Mouse (Mus musculus) limb, embryonic 11.5 days (tissue): ENCODE measurements around the gene Tsen2. TPM values are rescaled to one million over a fixed set of nuclear protein-coding genes. Genes with fewer than 3 reads are reported as not detected.

Experiments used
- ATAC-seq: fragments of 200-750 bp; cut with Nextera tagmentation; 2 replicates; pipeline ENCODE4 v1.8.0; 2017; ENCODE audit warnings: low read depth; ENCODE audit not compliant: insufficient number of reproducible peaks, low FRiP score, low TSS enrichment
- DNase-seq: peaks from one replicate; pipeline ENCODE4 v3.0.0-alpha.2; 2015; ENCODE audit warnings: low spot score
- H3K27ac ChIP-seq: fragments of 300-500 bp; sonication (generic); replicated peaks from 2 replicates; pipeline ENCODE4 v1.5.1; 2014; ENCODE audit warnings: low read depth, mild to moderate bottlenecking, low read length
- H3K27me3 ChIP-seq: fragments of 300-500 bp; sonication (generic); 2 replicates; pipeline ENCODE4 v1.6.1; 2014; ENCODE audit warnings: mild to moderate bottlenecking, low read length, mixed read lengths; ENCODE audit not compliant: control insufficient read depth, insufficient read depth
- H3K36me3 ChIP-seq: fragments of 300-500 bp; sonication (generic); 2 replicates; pipeline ENCODE4 v1.6.1; 2014; ENCODE audit warnings: mild to moderate bottlenecking, low read length, moderate library complexity, mixed read lengths; ENCODE audit not compliant: control insufficient read depth, insufficient read depth
- H3K4me1 ChIP-seq: fragments of 300-500 bp; sonication (generic); 2 replicates; pipeline ENCODE4 v1.6.1; 2014; ENCODE audit warnings: low read length, mixed read lengths; ENCODE audit not compliant: control insufficient read depth, insufficient read depth
- H3K4me2 ChIP-seq: fragments of 300-500 bp; sonication (generic); 2 replicates; pipeline ENCODE4 v1.6.1; 2014; ENCODE audit warnings: low read depth, mild to moderate bottlenecking, moderate library complexity; ENCODE audit not compliant: severe bottlenecking
- H3K4me3 ChIP-seq: fragments of 300-500 bp; sonication (generic); 2 replicates; pipeline ENCODE4 v1.5.1; 2014; ENCODE audit warnings: low read depth, low read length
- H3K9ac ChIP-seq: fragments of 300-500 bp; sonication (generic); 2 replicates; pipeline ENCODE4 v1.6.1; 2014; ENCODE audit warnings: mild to moderate bottlenecking, low read length
- H3K9me3 ChIP-seq: fragments of 300-500 bp; sonication (generic); 2 replicates; pipeline ENCODE4 v1.6.1; 2016; ENCODE audit warnings: low read length; ENCODE audit not compliant: control insufficient read depth
- WGBS: fragments of 180-500 bp; shearing (Covaris S2); extraction: QIAGEN DNeasy Blood & Tissue Kit; methylation state at CpG from one replicate; pipeline ENCODE4 v1.1.7; 2014; 5-methylcytosine and 5-hydroxymethylcytosine counted together
- polyA plus RNA-seq: library from polyadenylated mRNA; unstranded; fragments of >200 nt; fragmentation: Nextera tagmentation; extraction: Ambion mirVana; gene quantifications from 2 replicates; pipeline ENCODE4 v1.2.1, GENCODE M21; 2014

Tsen2 gene
- polyA plus RNA-seq, 1 experiment from 2014 or later: 27.5 TPM

GRCm38 (mm10) chr6:115613793-115614192 lies 69.3 kb downstream of the Tsen2 start:
- Histone ChIP-seq H3K36me3 (peaks cover 31% of the 10 kb centered on the region), H3K27me3 (no peaks in the 10 kb centered on the region), H3K27ac (no peak overlapping the region), H3K4me3 (no peak overlapping the region), H3K4me1 (no peaks in the 10 kb centered on the region), H3K4me2 (no peak overlapping the region), H3K9me3 (no peaks in the 10 kb centered on the region), H3K9ac (no peak overlapping the region)
- ATAC-seq (no peak), DNase-seq (no peak)

GRCm38 (mm10) chr6:115615983-115616382 lies 71.5 kb downstream of the Tsen2 start:
- ATAC-seq: no peak

GRCm38 (mm10) chr6:115619818-115620217 lies 75.4 kb downstream of the Tsen2 start:
- 87% methylated on average over 10 of the region's 10 CpGs for WGBS
- Histone ChIP-seq H3K9ac (no peak overlapping the region), H3K9me3 (no peaks in the 10 kb centered on the region), H3K4me2 (no peak overlapping the region), H3K4me3 (no peak overlapping the region), H3K27me3 (no peaks in the 10 kb centered on the region), H3K36me3 (peaks cover 50% of the 10 kb centered on the region), H3K27ac (no peak overlapping the region), H3K4me1 (no peaks in the 10 kb centered on the region)
- DNase-seq (no peak), ATAC-seq (no peak)

More at GRCm38 (mm10) chr6:115615983-115616382, 71.5 kb downstream of the Tsen2 start:
- DNase-seq: no peak
- Histone ChIP-seq H3K27me3 (no peaks in the 10 kb centered on the region), H3K27ac (no peak overlapping the region), H3K9me3 (no peaks in the 10 kb centered on the region), H3K9ac (no peak overlapping the region), H3K36me3 (peaks cover 42% of the 10 kb centered on the region), H3K4me1 (no peaks in the 10 kb centered on the region), H3K4me2 (no peak overlapping the region), H3K4me3 (no peak overlapping the region)
- 87% methylated on average over 3 of the region's 3 CpGs for WGBS

DNA sequence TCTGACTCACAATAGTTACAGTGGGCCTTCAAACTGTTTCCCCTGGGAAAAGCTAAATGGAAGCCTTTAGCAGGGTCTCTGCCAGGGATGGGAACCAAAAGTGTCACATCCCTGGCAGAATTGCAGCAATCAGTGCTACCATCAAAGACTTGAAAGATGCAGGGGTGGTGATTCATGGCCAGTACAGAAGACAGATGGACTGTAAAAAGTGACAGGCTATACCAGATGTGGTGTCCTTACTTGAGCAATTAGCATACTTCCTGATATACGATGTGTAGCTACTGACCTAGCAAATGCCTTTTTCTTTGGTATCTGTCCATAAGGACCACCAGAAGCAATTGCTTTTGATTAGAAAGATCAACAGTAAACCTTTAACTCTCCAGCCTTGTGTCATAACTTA lies 76.5 kb downstream of the Tsen2 start:
- 30% methylated on average over 1 of the region's 1 CpGs for WGBS
- ATAC-seq (no peak), DNase-seq (no peak)
- H3K9me3 ChIP-seq: no peaks in the 10 kb centered on the region
- no peak overlapping the region for H3K27ac ChIP-seq
- no peak overlapping the region for H3K4me3 ChIP-seq
- H3K4me1 ChIP-seq: no peaks in the 10 kb centered on the region
- peaks cover 46% of the 10 kb centered on the region for H3K36me3 ChIP-seq
- no peak overlapping the region for H3K4me2 ChIP-seq
- H3K9ac ChIP-seq: no peak overlapping the region
- H3K27me3 ChIP-seq: no peaks in the 10 kb centered on the region

GRCm38 (mm10) chr6:115626121-115626520 lies 81.7 kb downstream of the Tsen2 start:
- WGBS: 87% methylated on average over 5 of the region's 5 CpGs
- no peaks in the 10 kb centered on the region for H3K9me3 ChIP-seq
- peaks cover 14% of the 10 kb centered on the region; the same call in 1 of the 2 replicates for H3K36me3 ChIP-seq
- no peak for DNase-seq
- H3K27ac ChIP-seq: no peak overlapping the region
- H3K4me3 ChIP-seq: no peak overlapping the region
- H3K9ac ChIP-seq: no peak overlapping the region
- no peak for ATAC-seq
- no peaks in the 10 kb centered on the region for H3K27me3 ChIP-seq
- no peak overlapping the region for H3K4me2 ChIP-seq
- H3K4me1 ChIP-seq: no peaks in the 10 kb centered on the region

Other genes starting within 250 kb of the Tsen2 start
- gene Pparg, start 183.7 kb upstream of the Tsen2 start, polyA plus RNA-seq: 0.21 and 0.38 TPM in 2 replicates
- 0.10 TPM in 1 of 2 replicates, not detected in the other for gene Mkrn2os, start 47.9 kb downstream of the Tsen2 start, polyA plus RNA-seq
- 26.0 and 27.1 TPM in 2 replicates for gene Mkrn2, start 57.2 kb downstream of the Tsen2 start, polyA plus RNA-seq
- gene Raf1, start 132.0 kb downstream of the Tsen2 start, polyA plus RNA-seq: 135 and 141 TPM in 2 replicates
- 2.2 and 2.6 TPM in 2 replicates for gene Tmem40, start 217.7 kb downstream of the Tsen2 start, polyA plus RNA-seq
- 58.4 and 64.3 TPM in 2 replicates for gene Cand2, start 229.9 kb downstream of the Tsen2 start, polyA plus RNA-seq